Mouse (Mus musculus): ENCODE measurements around the gene Cers6.

Gene Cers6

GRCm38 (mm10) chr2:69015172-69015724, 154.0 kb downstream of the Cers6 start:
- no peak for DNase-seq (ENCODE audit: low read depth, low spot score)

- DNase-seq (ENCODE audit: low read depth, low spot score): no peak
Observed at GRCm38 (mm10) chr2:69015822-69016221, 154.6 kb downstream of the Cers6 start.

- DNase-seq (ENCODE audit: low read depth, low spot score): no peak
Observed at GRCm38 (mm10) chr2:69019026-69019565, 157.9 kb downstream of the Cers6 start.

- no peak for DNase-seq (ENCODE audit: low read depth, low spot score)
Observed at GRCm38 (mm10) chr2:69019821-69020489, 158.7 kb downstream of the Cers6 start.

GRCm38 (mm10) chr2:69020636-69021310, 159.5 kb downstream of the Cers6 start:
- DNase-seq (ENCODE audit: low read depth, low spot score): no peak

- DNase-seq (ENCODE audit: low read depth, low spot score): no peak
Observed at GRCm38 (mm10) chr2:69021516-69021915, 160.3 kb downstream of the Cers6 start.

GRCm38 (mm10) chr2:69024856-69025255, 163.6 kb downstream of the Cers6 start:
- DNase-seq (ENCODE audit: low read depth, low spot score): no peak

- DNase-seq (ENCODE audit: low read depth, low spot score): no peak
Observed at GRCm38 (mm10) chr2:69032562-69032961, 171.3 kb downstream of the Cers6 start.

- no peak for DNase-seq (ENCODE audit: low read depth, low spot score)
Observed at GRCm38 (mm10) chr2:69035457-69035856, 174.2 kb downstream of the Cers6 start.

GRCm38 (mm10) chr2:69037362-69037761, 176.1 kb downstream of the Cers6 start:
- DNase-seq (ENCODE audit: low read depth, low spot score): no peak

- no peak for DNase-seq (ENCODE audit: low read depth, low spot score)
Observed at GRCm38 (mm10) chr2:69042327-69043106, 181.3 kb downstream of the Cers6 start.

GRCm38 (mm10) chr2:69043431-69044118, 182.3 kb downstream of the Cers6 start:
- DNase-seq (ENCODE audit: low read depth, low spot score): no peak

GRCm38 (mm10) chr2:69045926-69046325, 184.7 kb downstream of the Cers6 start:
- no peak for DNase-seq (ENCODE audit: low read depth, low spot score)

GRCm38 (mm10) chr2:69047297-69047696, 186.1 kb downstream of the Cers6 start:
- no peak for DNase-seq (ENCODE audit: low read depth, low spot score)

- no peak for DNase-seq (ENCODE audit: low read depth, low spot score)
Observed at GRCm38 (mm10) chr2:69047805-69048204, 186.6 kb downstream of the Cers6 start.

GRCm38 (mm10) chr2:69049179-69049578, 187.9 kb downstream of the Cers6 start:
- no peak for DNase-seq (ENCODE audit: low read depth, low spot score)

GRCm38 (mm10) chr2:69050189-69050588, 188.9 kb downstream of the Cers6 start:
- no peak for DNase-seq (ENCODE audit: low read depth, low spot score)

- DNase-seq (ENCODE audit: low read depth, low spot score): no peak
Observed at GRCm38 (mm10) chr2:69051596-69051995, 190.4 kb downstream of the Cers6 start.

- no peak for DNase-seq (ENCODE audit: low read depth, low spot score)
Observed at GRCm38 (mm10) chr2:69053210-69053858, 192.1 kb downstream of the Cers6 start.

GRCm38 (mm10) chr2:69054279-69054678, 193.0 kb downstream of the Cers6 start:
- DNase-seq (ENCODE audit: low read depth, low spot score): no peak

GRCm38 (mm10) chr2:69055174-69055573, 193.9 kb downstream of the Cers6 start:
- DNase-seq (ENCODE audit: low read depth, low spot score): no peak

Data from brain, embryonic 18.5 days (tissue).